Mouse (Mus musculus) left cerebral cortex, adult 11 months (tissue): ENCODE measurements at regions not wholly inside any gene's neighbourhood (a gene's known extent, or its start where the extent isn't known, plus 50 kb on each side); places are given as distances from the start of the nearest gene placed in this dataset.

ENCODE experiments used
- DNase-seq: peaks from one replicate; pipeline ENCODE4 v3.0.0; 2022; ENCODE audit warnings: low spot score

DNA sequence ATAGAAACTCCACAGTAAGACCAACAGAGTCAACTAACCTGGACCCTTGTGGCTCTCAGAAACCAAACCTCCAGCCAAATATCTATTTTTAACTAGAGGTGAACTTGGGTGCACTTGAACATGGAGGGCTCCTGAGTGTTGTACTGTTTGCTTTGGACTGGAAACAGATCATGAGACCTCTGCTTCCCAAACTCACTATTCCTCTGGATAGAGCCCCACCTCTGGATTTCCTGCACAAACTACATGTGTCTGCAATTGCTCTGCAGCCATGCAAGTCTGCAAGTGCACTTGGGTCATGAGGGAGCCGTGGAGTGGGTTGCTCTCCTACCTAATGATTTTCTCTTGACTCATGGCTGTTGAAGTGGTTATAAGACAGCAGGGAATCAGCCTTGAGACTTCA is 759.9 kb upstream of the Fam160b2 start:
- DNase-seq, result no peak

- peak; percentile 47 for DNase-seq
These were observed 738.6 kb upstream of the Fam160b2 start for GRCm38 (mm10) chr14:71338219-71338618.

- no peak for DNase-seq
These were observed 737.3 kb upstream of the Fam160b2 start for GRCm38 (mm10) chr14:71336906-71337305.

- no peak for DNase-seq
These were observed 734.4 kb upstream of the Fam160b2 start for GRCm38 (mm10) chr14:71334022-71334421.

GRCm38 (mm10) chr14:71329862-71330630 is 730.4 kb upstream of the Fam160b2 start:
- DNase-seq, result peak; percentile 14

GRCm38 (mm10) chr14:71327621-71328020 is 728.0 kb upstream of the Fam160b2 start:
- DNase-seq, result no peak

DNA sequence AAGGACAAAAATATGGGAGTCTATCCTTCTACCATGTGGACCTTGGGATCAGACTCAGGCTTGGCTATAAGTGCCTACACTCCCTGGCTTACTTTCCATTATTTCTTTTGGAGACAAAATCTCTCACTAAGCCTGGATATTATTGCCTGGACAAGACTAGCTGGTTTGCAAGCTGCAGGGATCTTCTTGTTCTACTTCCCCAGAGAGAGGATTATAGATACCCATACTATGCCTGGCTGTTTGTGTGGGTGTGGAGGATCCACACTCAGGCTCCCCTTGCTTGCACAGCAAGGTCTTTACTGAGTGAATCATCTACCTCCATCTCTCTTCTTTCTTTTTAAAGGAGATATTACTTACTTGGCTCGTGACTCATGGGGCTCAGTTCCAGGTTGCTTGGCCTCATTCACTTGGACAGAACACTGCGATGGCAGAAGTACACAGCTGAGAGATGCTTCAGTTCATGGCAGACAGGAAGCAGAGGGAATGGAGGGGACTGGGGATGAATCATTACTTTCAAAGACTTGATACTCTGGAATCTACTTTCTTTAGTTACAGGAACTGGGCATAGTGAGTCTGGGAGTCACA is 727.0 kb upstream of the Fam160b2 start:
- no peak for DNase-seq

DNA sequence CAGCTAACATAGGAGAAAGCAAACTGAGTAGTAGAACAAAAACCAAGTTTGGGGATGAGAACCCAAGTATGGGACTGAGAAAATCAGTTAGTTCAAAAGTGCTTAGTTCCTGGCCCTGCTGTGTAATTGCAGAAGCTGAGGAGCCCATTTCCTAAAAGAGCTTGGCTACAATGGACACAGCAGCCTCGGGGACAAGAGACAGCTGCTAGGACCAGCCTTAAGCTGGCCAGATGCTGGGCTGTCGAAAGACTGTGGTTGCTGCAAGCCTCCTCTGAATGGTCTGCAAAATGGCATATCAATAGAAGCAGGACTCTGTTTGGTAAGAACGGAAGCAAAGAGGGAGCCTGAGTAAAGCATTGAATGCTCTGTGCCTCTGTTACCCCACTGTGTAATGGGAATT is 715.6 kb upstream of the Fam160b2 start:
- DNase-seq, result no peak

DNA sequence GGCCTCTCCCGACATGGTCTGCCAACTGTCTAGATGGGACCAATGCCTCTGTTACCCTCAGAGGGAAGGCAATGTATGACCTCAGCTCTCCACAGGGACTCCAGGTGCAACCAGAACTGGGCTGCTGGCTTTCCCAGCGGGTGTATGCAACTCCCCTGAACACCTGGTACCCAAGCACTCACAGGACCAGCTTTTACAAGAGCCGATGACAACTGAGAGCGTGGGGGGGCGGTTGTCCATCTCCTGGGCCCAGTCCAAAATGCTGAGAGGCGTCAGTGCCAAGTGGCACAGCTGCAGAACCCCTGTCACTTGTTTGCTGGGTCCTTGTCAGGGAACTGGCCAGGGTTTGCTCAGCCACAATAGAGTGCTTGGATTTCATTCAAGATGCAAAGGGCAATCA is 700.1 kb upstream of the Fam160b2 start:
- DNase-seq, result no peak

DNA sequence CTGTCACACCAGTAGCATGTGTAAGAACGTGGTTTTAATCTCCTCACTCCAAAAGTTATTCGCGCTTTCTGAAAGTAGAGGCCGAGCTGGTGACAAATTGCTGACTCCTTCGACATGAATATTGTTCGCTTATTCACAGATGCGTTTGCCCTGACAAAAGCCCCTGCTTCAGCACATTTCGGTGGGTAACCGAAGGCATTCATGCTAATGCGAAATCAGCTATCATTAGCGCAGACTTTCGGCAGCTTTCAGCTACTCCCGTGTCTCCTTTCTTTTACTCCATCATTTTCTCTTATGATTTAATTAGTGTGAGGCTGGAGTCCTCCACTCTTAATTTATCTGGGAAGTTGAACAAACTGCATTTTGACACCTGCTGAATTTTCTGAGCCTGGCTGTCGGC is 681.9 kb upstream of the Fam160b2 start:
- DNase-seq, result no peak

DNA sequence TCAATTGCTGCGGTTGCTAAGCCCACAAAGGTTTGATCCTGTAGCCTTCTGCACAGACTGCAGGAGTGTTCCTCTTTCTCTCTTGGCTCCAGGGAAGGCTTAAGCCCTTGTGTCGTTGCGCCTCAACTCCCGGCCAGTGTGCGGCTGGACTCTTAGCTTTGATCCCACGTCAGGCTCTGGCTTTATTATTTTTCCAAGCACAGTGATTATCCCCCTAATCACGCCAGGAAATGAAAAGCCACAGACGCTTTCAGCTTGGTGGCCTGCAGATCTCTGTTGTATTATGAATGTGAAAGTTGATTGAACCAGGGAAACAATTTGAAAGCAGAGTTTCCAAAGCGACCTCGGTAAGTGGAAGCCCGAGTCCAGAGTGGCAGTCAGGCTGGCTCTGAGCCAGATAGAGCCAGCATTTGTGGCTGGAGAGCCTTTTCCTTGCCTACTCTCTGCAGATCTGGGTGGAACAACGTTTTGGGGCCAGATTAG is 676.7 kb upstream of the Fam160b2 start:
- peak; percentile 4 for DNase-seq

- DNase-seq, result no peak
These were observed 672.8 kb upstream of the Fam160b2 start for GRCm38 (mm10) chr14:71272470-71272869.

- no peak for DNase-seq
These were observed 658.0 kb upstream of the Fam160b2 start for GRCm38 (mm10) chr14:71257650-71258049.

DNA sequence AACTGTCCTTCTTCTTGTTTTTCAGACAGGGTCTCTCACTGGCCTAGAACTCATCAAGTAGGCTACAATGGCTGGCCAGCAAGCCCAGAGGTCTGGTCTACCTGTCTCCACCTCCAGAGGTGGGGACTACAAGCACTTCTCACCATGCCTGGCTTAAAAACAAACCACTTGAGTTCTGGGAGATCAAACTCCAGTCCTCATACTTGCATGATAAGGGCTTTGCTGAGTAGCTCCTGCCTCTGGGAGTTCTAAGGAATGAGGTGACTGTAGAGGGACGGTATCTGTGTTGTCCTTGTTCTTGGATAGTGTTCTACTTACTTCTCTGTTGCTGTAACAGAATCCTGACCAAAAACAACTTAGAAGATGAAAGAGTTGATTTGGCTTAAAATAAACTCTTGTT is 654.6 kb upstream of the Fam160b2 start:
- no peak for DNase-seq

- DNase-seq, result no peak
These were observed 652.5 kb upstream of the Fam160b2 start for GRCm38 (mm10) chr14:71252136-71252535.

DNA sequence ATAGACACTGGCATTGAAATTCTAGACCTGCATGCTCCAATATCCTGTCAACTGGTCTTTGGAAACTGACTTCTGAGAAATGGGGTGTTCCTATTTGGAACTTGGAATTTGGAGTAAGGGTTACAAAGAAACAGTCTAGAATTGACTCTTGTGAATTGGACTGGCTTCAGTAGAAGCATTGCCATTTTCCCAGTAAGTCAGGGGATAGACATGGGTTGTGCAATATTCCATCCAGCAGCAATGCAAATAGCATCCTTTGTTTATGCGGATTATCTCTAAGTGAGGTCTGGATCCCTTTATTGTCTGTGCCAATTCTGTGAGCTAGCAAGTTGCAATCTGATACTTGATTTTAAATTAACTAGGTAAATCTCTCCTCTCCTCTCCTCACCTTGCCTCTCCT is 651.5 kb upstream of the Fam160b2 start:
- DNase-seq, result no peak

DNA sequence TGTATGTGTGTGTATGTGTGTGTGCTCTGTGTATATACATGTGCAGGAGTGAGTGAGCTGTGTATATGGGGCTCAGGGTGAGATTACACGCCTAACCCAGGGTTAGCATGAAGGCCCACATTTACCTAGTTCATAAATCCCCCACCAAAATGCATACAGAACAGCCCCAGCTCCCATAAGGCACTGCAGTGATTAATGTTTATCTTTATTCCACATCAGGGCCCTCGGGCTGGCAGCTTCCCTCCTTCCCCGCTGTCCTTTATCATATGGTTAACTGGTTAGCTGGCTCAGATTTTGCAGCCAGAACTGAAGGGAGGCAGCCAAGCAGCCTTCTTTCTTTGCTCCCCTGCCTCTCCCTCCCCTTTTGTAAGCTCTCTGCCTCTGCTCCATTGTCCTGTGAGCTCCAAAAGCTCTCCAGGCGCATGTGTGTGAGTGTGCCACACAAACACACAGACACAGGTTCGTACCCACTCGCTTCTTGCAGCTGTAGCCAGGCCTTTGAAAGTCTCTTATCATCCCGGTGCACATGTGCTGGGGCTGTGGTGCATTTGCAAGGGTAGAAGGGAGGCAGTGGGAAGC is 649.8 kb upstream of the Fam160b2 start:
- no peak for DNase-seq

DNA sequence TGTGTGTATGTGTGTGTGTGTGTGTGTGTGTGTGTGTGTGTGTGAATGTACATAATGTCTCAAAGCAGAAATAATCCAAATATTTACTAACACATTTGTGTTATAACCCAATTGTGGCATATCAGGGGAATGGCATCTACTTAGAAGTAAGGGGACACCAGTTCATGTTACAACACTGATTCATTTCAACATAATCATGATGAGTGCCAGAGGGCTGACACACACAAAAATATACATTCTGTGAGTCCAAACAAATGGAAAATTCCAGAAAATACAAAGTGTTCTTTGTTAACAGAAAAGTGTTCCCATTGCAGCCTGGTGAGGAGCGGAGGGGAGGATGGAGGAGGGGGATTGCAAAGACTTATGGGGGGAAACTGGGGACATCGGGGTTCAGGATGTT is 648.9 kb upstream of the Fam160b2 start:
- no peak for DNase-seq

DNA sequence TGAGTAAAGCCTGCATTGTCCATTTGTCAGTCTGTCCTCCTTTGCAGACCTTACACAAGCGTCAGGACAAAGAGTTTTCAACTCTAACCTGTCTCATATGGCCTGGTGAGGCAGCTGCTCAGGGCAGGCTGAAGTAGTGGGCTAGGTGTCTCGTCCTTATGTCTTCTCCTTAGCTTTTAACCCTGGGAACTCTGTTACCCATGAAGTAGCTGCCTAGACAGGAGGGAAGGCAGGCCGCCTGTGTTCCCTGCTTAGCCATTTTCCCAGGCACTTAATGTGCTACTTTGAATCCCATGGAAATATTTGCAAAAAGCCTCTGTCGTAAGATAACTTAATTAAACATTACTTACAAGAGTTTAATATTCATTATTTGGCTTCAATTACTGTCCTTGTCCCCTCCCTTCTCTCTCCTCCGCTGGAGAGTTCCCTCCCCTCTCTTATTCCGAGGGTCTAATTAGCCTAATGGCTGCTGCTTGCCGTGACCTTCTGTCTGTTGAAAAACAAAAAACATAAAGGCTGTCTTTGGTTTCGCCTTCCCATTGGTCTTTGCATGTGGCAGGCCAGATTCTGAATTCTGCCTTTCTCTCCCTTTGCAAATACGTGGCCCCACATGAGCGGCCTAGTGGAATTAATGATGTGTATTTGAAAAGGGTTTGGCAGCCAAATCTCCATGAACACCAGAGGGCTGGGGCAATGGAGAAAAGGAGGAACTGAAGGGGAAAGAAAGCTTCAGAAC is 642.2 kb upstream of the Fam160b2 start:
- DNase-seq, result peak; percentile 8

DNA sequence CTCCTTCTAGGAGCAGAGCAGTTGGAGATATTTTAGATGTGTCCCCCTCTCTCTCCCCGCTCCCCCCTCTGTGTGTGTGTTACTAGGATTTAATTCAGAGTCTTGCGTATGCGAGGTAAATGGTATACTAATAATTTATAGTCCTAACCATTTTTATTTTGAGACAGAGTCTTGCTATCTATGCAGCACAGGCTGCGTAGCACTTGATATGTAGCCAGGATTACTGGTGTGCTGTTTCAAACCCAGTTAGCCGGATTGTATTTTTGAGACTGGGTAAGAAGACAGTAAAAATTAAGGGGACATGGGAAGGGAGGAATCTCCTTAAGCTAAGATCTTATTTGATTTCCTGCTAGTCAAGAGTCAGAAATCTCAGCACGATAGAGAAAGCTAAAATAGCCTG is 636.6 kb upstream of the Fam160b2 start:
- DNase-seq, result no peak

DNA sequence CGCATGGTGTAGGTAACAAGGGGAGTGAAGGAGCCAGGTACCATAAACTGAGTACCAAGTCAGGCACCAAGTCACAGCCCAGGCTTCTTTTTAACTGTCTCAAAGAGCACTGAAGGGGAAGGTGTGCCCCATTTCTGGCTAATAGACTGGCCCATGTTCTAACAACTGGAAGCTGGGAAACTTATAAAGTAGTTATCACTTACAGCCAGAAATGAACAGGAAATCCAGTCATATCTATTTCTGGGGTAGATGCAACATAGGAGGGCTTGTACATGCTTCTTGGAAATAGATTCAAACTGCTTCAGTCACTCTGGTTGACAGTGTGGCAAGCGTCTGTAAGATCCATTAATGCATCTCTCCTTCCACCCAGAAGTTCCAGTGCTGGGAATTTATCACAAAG is 635.3 kb upstream of the Fam160b2 start:
- DNase-seq, result no peak

DNA sequence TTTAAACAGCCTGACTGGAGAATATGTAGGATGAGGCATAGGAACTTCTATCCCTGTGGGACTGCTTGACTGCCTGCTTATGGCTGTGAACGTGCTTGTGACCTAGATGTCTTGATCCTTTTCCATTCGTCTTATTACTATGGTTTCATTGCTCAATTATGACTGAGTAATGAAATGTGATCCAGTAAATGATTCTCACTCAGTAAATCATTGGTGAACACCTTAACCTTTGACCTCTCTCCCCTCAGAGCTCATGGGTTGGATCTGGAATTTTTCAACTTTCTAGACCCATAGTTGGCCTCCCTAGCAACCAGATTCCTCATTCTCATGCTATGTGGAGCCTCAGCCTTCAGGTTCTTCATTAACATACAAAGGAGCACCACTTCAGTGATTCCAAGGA is 634.6 kb upstream of the Fam160b2 start:
- DNase-seq, result no peak
